Mouse (Mus musculus): Measurements from ENCODE around the gene Vcan.

Gene Vcan

GRCm38 (mm10) chr13:89720497-89720896, 21.8 kb downstream of the Vcan start:
- no peak for DNase-seq

GRCm38 (mm10) chr13:89709497-89710201, 32.7 kb downstream of the Vcan start:
- DNase-seq: no peak

GRCm38 (mm10) chr13:89708151-89708927, 34.0 kb downstream of the Vcan start:
- no peak for DNase-seq

- DNase-seq: no peak
Measured at GRCm38 (mm10) chr13:89702395-89702794, 39.9 kb downstream of the Vcan start.

GRCm38 (mm10) chr13:89699998-89700555, 42.2 kb downstream of the Vcan start:
- no peak for DNase-seq

GRCm38 (mm10) chr13:89692597-89692996, 49.7 kb downstream of the Vcan start:
- DNase-seq: no peak

- no peak for DNase-seq
Measured at GRCm38 (mm10) chr13:89683490-89683889, 58.8 kb downstream of the Vcan start.

GRCm38 (mm10) chr13:89682254-89682653, 60.1 kb downstream of the Vcan start:
- DNase-seq: no peak

- no peak for DNase-seq
Measured at GRCm38 (mm10) chr13:89679756-89680155, 62.6 kb downstream of the Vcan start.

GRCm38 (mm10) chr13:89670505-89670904, 71.8 kb downstream of the Vcan start:
- DNase-seq: no peak

- DNase-seq: peak; percentile 6
Measured at GRCm38 (mm10) chr13:89668981-89669880, 73.1 kb downstream of the Vcan start.

GRCm38 (mm10) chr13:89668069-89668468, 74.2 kb downstream of the Vcan start:
- peak; percentile 10 for DNase-seq

- DNase-seq: no peak
Measured at GRCm38 (mm10) chr13:89661688-89662087, 80.6 kb downstream of the Vcan start.

GRCm38 (mm10) chr13:89657046-89657445, 85.3 kb downstream of the Vcan start:
- DNase-seq: no peak

- no peak for DNase-seq
Measured at GRCm38 (mm10) chr13:89653279-89653678, 89.0 kb downstream of the Vcan start.

- DNase-seq: no peak
Measured at GRCm38 (mm10) chr13:89652773-89653172, 89.5 kb downstream of the Vcan start.

- no peak for DNase-seq
Measured at GRCm38 (mm10) chr13:89645589-89645988, 96.7 kb downstream of the Vcan start.

GRCm38 (mm10) chr13:89637012-89637411, 105.3 kb downstream of the Vcan start:
- no peak for DNase-seq

GRCm38 (mm10) chr13:89634137-89634683, 108.1 kb downstream of the Vcan start:
- no peak for DNase-seq

GRCm38 (mm10) chr13:89619064-89619463, 123.2 kb downstream of the Vcan start:
- no peak for DNase-seq

GRCm38 (mm10) chr13:89607399-89607798, 134.9 kb downstream of the Vcan start:
- DNase-seq: no peak
